Mouse (Mus musculus) E14TG2a.4 (cell line): ENCODE results near the gene Nit2.

Experiments used
- CTCF ChIP-seq: conservative IDR thresholded peaks from 2 replicates; pipeline ENCODE4 v1.5.1; 2014; ENCODE audit warnings: low read length
- NANOG ChIP-seq: IDR thresholded peaks from 2 replicates; pipeline ENCODE4 v1.6.1; 2014; ENCODE audit warnings: borderline replicate concordance, low read length, mixed read lengths
- POU5F1 ChIP-seq: IDR thresholded peaks from 2 replicates; pipeline ENCODE4 v1.6.1; 2014; ENCODE audit warnings: low read length, borderline replicate concordance

- TF ChIP-seq CTCF: no peak
- no peak for TF ChIP-seq POU5F1
- no peak for TF ChIP-seq NANOG
Observed at GRCm38 (mm10) chr16:57208342-57208741, 41.2 kb upstream of the Nit2 start.
